Mouse (Mus musculus): Measurements from ENCODE around the gene Dnah10.

The Dnah10 gene

DNA sequence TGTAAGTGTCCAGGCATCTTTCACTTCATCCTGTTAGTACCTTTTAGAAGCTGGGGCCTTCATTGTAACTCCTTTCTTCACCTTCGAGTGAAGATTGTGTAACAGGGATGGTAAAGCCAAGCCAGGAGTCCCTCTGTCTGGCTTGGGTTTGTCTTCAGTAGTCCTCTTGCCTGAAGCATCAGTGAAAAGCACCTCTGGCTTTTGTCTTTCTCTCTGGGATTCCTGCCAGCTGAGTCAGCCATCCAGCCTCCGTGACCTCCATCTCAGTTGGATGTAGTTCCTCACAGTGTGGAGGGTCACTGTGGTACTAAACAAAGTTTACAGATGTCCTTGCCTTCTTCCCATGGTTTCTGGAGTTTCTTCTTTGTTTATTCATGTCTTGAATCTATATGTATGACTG lies 147.1 kb downstream of the Dnah10 start:
- peak in 1 of 2 experiments; percentile 39 for DNase-seq

- no peak for DNase-seq
These were observed 148.2 kb downstream of the Dnah10 start for GRCm38 (mm10) chr5:124873096-124873495.

GRCm38 (mm10) chr5:124873890-124874601 lies 149.2 kb downstream of the Dnah10 start:
- DNase-seq, result no peak

DNA sequence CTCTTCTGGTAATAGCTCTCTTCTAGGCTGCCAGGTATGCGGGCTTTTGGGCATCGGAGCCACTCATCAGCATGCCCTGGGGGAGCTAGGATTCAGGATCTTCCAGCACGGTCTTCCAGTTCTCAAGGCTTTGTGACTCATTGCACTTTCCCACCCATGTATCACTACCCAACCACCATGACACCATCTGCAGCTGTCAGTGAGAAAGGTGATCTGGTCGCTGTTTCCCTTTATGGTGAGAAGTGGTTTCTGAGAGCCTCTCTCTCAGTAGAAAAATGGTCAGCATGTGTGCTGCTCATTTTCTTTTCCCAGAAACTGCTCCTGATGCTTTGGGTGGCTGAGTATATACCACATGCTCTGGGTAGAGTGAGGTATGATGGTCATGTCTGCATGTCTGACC lies 154.4 kb downstream of the Dnah10 start:
- DNase-seq, result no peak

GRCm38 (mm10) chr5:124879801-124880200 lies 154.9 kb downstream of the Dnah10 start:
- DNase-seq, result peak; percentile 57 to 68

GRCm38 (mm10) chr5:124883877-124884276 lies 159.0 kb downstream of the Dnah10 start:
- DNase-seq, result peak; percentile 78 to 85
